Mouse (Mus musculus) T-cell, adult 2 months (primary cell): ENCODE data around the gene A630076J17Rik.

ENCODE experiments used
- DNase-seq: peaks from one replicate; pipeline ENCODE4 v3.0.0; 2022; ENCODE audit warnings: low spot score

A630076J17Rik gene

DNA sequence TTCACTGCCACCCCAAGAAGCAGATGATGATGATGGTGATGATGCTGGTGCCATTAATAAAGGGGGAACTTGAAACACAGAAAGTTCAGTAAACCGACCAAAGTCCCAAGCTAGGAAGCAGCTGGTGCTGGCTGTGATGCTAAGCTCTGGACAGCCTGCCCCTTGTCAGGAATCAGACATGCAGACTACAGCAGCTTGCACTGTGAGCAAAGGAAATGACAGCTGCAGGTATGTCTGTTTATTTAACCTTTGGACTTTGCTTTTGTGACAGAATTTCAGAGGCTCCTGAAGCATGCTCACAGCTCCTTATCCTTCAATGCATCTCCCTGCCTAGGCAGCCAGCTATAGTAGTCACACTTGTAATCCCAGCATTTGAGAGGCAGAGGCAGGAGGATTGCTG, at the start of gene A630076J17Rik:
A630076J17Rik (plus strand) TSS at position 88 of the 400 bp plus-strand sequence.
- DNase-seq = no peak

DNA sequence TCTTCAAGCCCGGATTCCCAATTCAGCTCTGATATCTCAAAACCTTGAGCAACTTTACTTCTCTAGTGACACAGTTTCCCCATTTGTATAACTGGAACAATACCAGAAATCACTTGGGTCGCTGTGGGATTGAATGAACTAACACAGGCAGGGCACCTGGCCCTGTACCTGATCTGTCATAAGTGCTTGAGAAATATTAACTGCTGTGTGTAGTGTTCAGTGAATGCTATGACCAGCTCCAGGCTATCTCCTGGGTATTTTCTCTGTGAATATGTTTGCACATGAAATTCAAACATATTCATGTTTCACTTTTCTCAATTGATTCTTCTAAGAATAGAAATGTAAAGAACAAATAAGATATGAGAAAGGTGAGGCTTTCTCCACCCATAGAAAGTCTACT, 49.6 kb upstream of the A630076J17Rik start:
- DNase-seq = no peak

GRCm38 (mm10) chr3:107182756-107183155, 47.7 kb upstream of the A630076J17Rik start, which contains the start of gene Kcna10:
TSS of gene Kcna10 (plus strand) at chr3:107183056.
- no peak for DNase-seq

GRCm38 (mm10) chr3:107183178-107183577, 47.2 kb upstream of the A630076J17Rik start:
- no peak for DNase-seq

DNA sequence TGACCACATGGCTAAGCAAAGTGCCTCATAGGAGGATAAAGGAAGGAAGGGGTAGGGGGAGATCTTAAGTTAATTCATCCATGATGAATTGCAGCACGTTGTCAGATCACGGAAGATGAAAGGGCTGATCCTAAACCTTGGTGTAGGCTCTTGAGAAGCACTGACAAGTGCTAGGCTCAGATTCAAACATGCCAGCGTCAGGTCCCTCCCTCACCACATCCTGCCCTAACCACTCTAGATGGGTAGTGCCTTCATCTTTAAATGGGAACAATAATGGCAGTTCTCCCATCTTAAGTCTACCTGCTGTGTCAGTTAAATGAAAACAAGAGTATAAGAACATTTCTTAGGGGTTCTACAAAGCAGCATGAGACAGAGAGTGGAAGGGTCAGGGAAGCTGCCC, 44.8 kb upstream of the A630076J17Rik start:
- DNase-seq = peak; percentile 61

- DNase-seq = no peak
Observed at GRCm38 (mm10) chr3:107187022-107187421, 43.4 kb upstream of the A630076J17Rik start.

- DNase-seq = peak; percentile 41
Observed at GRCm38 (mm10) chr3:107188226-107188899, 42.1 kb upstream of the A630076J17Rik start.

DNA sequence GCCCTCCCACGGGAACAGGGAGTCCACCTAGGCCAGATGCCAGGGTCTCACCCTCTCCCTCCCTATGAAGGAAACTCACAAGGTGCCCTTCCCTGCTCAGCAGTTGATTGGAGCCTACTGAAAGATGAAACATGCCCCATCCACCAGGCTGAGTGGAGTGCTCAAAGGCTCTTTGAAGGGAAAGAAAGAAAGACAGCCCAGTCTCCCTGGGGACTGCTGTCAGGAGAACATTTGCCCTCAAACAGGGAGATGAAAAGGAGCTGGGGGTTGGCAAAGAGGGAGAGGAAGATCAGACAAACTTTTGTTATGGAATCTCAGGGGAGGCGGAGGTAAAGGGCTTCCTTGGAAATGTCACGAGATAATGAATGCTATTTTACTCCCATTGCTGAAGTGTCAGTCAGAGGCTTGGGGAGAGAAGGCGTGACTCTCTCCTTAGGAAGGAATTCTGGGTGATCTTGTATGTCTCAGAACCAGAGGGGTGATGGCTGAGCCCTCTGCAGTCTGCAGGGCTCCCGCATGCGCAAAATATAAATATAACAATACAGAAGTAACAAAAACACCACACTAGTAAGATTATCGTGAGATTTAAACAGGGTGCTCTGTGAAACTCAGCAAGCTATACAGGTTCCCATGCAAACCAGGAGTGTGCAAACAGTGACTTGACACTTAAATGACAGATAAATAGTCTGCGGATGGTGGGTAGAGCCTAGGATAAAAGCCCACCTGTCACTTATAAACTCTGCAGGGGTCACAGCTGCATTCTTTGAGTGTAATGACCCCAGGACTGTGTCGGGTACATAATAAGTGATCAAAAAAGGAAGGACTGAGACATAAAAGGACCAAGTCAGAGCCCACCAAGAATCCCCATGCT, 28.9 kb upstream of the A630076J17Rik start:
- no peak for DNase-seq

GRCm38 (mm10) chr3:107204413-107204812, 26.0 kb upstream of the A630076J17Rik start:
- DNase-seq = no peak

DNA sequence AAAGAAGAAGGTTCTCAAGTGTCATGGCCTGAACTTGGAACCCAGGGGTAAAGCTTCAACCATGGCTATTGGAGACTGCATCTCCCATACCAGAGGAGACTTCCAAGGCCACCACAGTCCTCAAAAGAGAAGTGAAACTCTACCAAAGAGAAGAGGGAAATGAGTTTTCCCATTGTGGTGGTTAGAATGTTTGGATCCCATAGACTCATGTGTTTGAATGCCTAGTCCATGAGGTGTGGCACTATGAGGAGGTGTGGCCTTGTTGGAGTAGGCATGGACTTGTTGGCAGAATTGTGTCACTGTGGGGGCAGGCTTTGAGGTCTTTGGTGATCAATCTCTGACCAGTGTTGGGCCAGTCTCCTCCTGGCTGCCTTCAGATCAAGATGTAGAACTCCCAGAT, 25.2 kb upstream of the A630076J17Rik start:
- DNase-seq = no peak

- DNase-seq = peak; percentile 53
Observed at GRCm38 (mm10) chr3:107205994-107206393, 24.4 kb upstream of the A630076J17Rik start.

GRCm38 (mm10) chr3:107206490-107207150, 23.8 kb upstream of the A630076J17Rik start:
- no peak for DNase-seq

DNA sequence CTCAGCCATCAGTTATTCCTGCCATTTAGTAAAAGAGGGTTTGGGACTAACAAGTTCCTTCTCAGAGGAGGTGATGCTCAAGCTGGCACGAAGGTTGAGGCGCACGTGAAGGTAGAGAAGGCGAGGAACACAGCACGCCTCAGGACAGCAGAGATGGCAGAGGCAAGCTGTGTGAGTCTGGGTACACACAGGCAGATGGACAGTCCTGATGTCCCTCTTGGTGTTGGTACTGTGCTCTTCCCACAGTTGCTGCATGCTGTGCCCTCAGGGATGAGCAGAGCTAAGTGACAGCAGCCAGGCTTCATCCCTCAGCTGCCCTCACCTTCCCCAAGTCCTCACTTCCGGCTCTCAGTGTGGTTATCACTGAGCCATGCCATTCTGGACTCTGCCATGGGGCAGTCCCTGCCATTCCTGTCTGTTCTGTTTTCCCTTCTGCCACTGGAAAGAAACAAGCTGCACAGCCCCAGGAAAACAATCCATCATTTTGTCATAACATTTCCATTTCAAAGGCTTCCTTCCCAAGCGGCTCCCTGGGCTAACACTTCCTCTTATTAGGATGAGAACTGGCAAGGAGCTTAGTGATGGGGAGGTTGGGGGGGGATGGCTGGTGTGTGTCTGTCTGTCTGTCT, 22.7 kb upstream of the A630076J17Rik start:
- no peak for DNase-seq

- no peak for DNase-seq
Observed at GRCm38 (mm10) chr3:107214606-107215005, 15.8 kb upstream of the A630076J17Rik start.

- no peak for DNase-seq
Observed at GRCm38 (mm10) chr3:107216400-107217100, 13.9 kb upstream of the A630076J17Rik start.

- no peak for DNase-seq
Observed at GRCm38 (mm10) chr3:107217101-107217480, 13.3 kb upstream of the A630076J17Rik start.

DNA sequence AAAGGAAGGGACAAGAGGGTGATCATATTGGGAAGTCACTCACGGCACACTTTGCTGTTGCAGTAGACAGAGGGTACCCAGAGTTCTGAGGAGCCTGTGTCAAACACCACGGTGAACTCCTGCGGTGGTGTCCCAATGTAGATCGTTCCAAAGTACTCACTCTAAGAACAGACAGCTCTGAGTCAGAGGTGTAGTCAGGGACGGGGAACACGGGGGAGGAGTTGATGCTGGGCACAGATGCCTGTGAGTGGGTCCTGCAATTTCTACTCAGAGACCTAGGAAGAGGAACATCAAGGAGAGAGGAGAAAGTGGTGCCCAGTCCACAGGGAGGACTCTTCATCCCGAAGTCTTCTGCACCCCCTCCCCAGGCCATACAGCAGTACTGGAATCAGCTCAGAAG, 11.8 kb upstream of the A630076J17Rik start:
- no peak for DNase-seq

DNA sequence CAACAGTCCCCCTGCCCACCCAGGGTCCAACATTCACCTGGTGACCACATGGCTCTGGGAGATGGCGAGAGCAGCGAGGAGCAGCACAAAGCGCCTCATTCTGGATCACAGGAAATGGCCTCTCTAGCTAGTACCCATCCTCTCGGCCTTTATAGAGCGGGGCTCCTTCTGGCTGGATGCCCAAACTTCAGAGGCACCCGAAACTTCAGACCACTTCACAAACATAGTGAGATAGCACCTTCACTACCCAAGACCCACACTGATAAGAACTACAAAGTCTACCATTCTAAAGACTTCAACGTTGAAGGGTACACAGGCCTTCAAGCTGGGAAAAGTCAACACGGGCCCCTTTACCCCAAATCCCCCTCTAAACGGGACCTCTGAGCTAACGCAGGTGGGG, 8.8 kb upstream of the A630076J17Rik start, which contains the start of gene Cym:
Cym (minus strand) TSS at position 125 of the 400 bp plus-strand sequence.
- DNase-seq = no peak

- DNase-seq = no peak
Observed at GRCm38 (mm10) chr3:107223230-107223629, 7.2 kb upstream of the A630076J17Rik start.

DNA sequence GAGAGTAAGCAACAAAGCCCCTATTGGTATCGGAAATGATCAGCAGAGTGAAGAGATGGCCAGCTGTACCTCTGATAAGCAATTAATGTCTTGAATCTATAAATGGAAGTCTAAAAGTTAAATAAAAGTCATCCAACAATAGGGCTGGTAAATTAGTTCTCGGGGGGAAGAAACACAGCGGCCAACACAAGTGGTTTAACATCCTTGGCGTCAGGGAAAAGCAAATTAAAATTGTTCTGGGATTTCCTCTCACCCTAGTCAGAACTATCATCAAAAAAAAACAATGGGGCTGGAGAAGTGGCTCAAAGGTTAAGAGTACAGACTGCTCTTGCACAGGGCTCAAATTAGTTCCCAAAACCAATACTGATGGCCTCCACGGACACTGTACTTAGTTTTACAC, 4.6 kb upstream of the A630076J17Rik start:
- DNase-seq = no peak

- no peak for DNase-seq
Observed at GRCm38 (mm10) chr3:107229221-107229620, 1.2 kb upstream of the A630076J17Rik start.
